Mouse (Mus musculus): Measurements from ENCODE around the gene Coasy. TPM values are rescaled to one million over a fixed set of nuclear protein-coding genes. Genes with fewer than 3 reads are reported as not detected.

The Coasy gene
- polyA plus RNA-seq, 1 experiment from 2014 or later: 28.0 TPM

DNA sequence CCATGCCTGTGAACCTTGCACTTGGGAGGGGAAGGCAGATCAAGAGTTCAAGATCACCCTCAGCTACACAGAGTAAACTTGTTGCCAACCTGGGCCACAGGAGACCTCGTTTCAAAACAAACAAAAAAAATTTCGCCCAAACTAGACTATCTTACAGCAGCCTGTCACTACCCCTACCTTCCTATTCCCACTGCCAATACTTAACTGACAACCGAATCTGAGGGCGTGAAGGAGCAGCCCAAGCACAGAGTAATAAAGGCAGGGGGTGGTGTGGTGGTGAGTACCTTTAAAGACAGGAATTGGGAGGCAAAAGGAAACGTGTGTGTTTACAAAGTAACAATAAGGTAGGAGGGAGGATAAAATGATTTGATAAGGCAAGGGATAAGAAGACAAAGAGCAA lies 28.3 kb downstream of the Coasy start:
- TF ChIP-seq CTCF (IDR thresholded peaks at IDR 0.05; ENCODE audit: low read depth): no peak
- 35% methylated on average over 5 of the region's 5 CpGs for WGBS
- Histone ChIP-seq H3K4me3 (ENCODE audit: low read depth, low read length) (no peak overlapping the region), H3K27ac (ENCODE audit: low read depth, low read length) (no peak overlapping the region), H3K36me3 (ENCODE audit: control insufficient read depth, insufficient read depth) (peaks cover 2% of the 10 kb centered on the region; the same call in 1 of the 2 replicates), H3K27me3 (replicated peaks; ENCODE audit: control insufficient read depth, insufficient read depth, low read length) (no peaks in the 10 kb centered on the region), H3K4me1 (replicated peaks; ENCODE audit: control insufficient read depth, insufficient read depth, low read length) (peaks cover 3% of the 10 kb centered on the region; the same call in 1 of the 2 replicates), H3K4me2 (replicated peaks; ENCODE audit: low read depth) (no peak overlapping the region), H3K9me3 (ENCODE audit: control insufficient read depth) (no peaks in the 10 kb centered on the region), H3K9ac (ENCODE audit: low read depth, low read length) (no peak overlapping the region)
- ATAC-seq: no peak

GRCm38 (mm10) chr11:101111178-101111577 lies 28.8 kb downstream of the Coasy start:
- Histone ChIP-seq H3K4me3 (ENCODE audit: low read depth, low read length) (no peak overlapping the region), H3K27me3 (replicated peaks; ENCODE audit: control insufficient read depth, insufficient read depth, low read length) (no peaks in the 10 kb centered on the region), H3K9me3 (ENCODE audit: control insufficient read depth) (no peaks in the 10 kb centered on the region), H3K36me3 (ENCODE audit: control insufficient read depth, insufficient read depth) (no peaks in the 10 kb centered on the region; the same call in 1 of the 2 replicates), H3K4me1 (replicated peaks; ENCODE audit: control insufficient read depth, insufficient read depth, low read length) (peaks cover 3% of the 10 kb centered on the region; the same call in 1 of the 2 replicates), H3K9ac (ENCODE audit: low read depth, low read length) (no peak overlapping the region), H3K4me2 (replicated peaks; ENCODE audit: low read depth) (no peak overlapping the region), H3K27ac (ENCODE audit: low read depth, low read length) (no peak overlapping the region)
- WGBS: 88% methylated on average over 4 of the region's 4 CpGs
- no peak for ATAC-seq
- TF ChIP-seq CTCF (IDR thresholded peaks at IDR 0.05; ENCODE audit: low read depth): no peak

DNA sequence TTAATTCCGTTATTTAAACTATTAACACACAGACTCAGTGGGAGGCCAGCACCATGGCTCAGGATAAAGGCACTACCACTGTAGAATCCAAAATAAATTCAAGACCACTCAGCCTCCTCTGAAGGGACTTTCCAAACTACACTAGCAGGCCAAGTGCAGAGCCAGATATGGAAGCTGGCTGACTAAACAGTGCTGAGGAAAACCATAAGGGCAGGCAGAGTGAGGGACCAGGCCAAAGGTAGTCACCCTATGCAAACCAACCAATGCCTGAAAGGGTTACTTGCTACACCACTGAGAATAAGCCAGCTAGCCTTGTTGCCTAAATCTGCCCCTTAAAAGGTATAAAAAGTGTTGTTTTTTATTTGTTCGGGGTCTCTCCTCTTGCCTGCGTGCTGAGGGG lies 29.8 kb downstream of the Coasy start:
- H3K4me3 ChIP-seq (ENCODE audit: low read depth, low read length): no peak overlapping the region
- no peak for TF ChIP-seq CTCF (IDR thresholded peaks at IDR 0.05; ENCODE audit: low read depth)
- H3K27me3 ChIP-seq (replicated peaks; ENCODE audit: control insufficient read depth, insufficient read depth, low read length): no peaks in the 10 kb centered on the region
- H3K9ac ChIP-seq (ENCODE audit: low read depth, low read length): no peak overlapping the region
- H3K27ac ChIP-seq (ENCODE audit: low read depth, low read length): no peak overlapping the region
- H3K4me1 ChIP-seq (replicated peaks; ENCODE audit: control insufficient read depth, insufficient read depth, low read length): peaks cover 3% of the 10 kb centered on the region; the same call in 1 of the 2 replicates
- no peaks in the 10 kb centered on the region for H3K9me3 ChIP-seq (ENCODE audit: control insufficient read depth)
- 88% methylated on average over 3 of the region's 3 CpGs for WGBS
- ATAC-seq: no peak
- no peaks in the 10 kb centered on the region; the same call in 1 of the 2 replicates for H3K36me3 ChIP-seq (ENCODE audit: control insufficient read depth, insufficient read depth)
- H3K4me2 ChIP-seq (replicated peaks; ENCODE audit: low read depth): no peak overlapping the region

DNA sequence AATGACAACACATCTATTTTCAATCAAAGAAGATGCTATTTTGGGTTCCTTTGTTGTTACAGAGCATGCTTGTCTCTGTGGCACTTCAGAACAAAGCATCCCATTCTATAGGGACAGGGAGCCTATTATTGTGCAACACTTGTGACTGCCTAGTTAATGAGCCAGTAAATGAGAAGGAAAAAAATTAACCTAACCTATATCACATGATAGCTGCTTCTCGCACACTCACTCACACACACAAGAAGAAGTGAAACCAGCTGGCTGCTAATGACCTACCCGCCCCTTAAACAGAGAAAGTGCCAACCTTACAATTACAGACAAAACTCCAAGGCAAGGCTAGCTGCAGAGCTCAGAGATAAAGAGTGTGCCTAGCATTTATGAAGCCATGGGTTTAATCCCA lies 33.2 kb downstream of the Coasy start:
- peak overlapping the region; percentile 40; the same call in 1 of the 2 replicates for H3K4me2 ChIP-seq (replicated peaks; ENCODE audit: low read depth)
- no peak for ATAC-seq
- H3K9ac ChIP-seq (ENCODE audit: low read depth, low read length): no peak overlapping the region
- no peaks in the 10 kb centered on the region for H3K9me3 ChIP-seq (ENCODE audit: control insufficient read depth)
- 39% methylated on average over 2 of the region's 2 CpGs for WGBS
- no peaks in the 10 kb centered on the region for H3K36me3 ChIP-seq (ENCODE audit: control insufficient read depth, insufficient read depth)
- no peak overlapping the region for H3K27ac ChIP-seq (ENCODE audit: low read depth, low read length)
- no peak for TF ChIP-seq CTCF (IDR thresholded peaks at IDR 0.05; ENCODE audit: low read depth)
- peaks cover 13% of the 10 kb centered on the region for H3K4me1 ChIP-seq (replicated peaks; ENCODE audit: control insufficient read depth, insufficient read depth, low read length)
- H3K27me3 ChIP-seq (replicated peaks; ENCODE audit: control insufficient read depth, insufficient read depth, low read length): no peaks in the 10 kb centered on the region
- H3K4me3 ChIP-seq (ENCODE audit: low read depth, low read length): no peak overlapping the region

- peak overlapping the region; percentile 87 for H3K4me3 ChIP-seq (ENCODE audit: low read depth, low read length)
- H3K27ac ChIP-seq (ENCODE audit: low read depth, low read length): no peak overlapping the region
- no peak for ATAC-seq
- peaks cover 13% of the 10 kb centered on the region for H3K4me1 ChIP-seq (replicated peaks; ENCODE audit: control insufficient read depth, insufficient read depth, low read length)
- peak overlapping the region; percentile 87; the same call in 1 of the 2 replicates for H3K9ac ChIP-seq (ENCODE audit: low read depth, low read length)
- H3K27me3 ChIP-seq (replicated peaks; ENCODE audit: control insufficient read depth, insufficient read depth, low read length): no peaks in the 10 kb centered on the region
- WGBS: 15% methylated on average over 4 of the region's 4 CpGs
- TF ChIP-seq CTCF (IDR thresholded peaks at IDR 0.05; ENCODE audit: low read depth): no peak
- peak overlapping the region; percentile 68 for H3K4me2 ChIP-seq (replicated peaks; ENCODE audit: low read depth)
- H3K36me3 ChIP-seq (ENCODE audit: control insufficient read depth, insufficient read depth): peaks cover 2% of the 10 kb centered on the region; the same call in 1 of the 2 replicates
- no peaks in the 10 kb centered on the region for H3K9me3 ChIP-seq (ENCODE audit: control insufficient read depth)
These were observed 35.7 kb downstream of the Coasy start for GRCm38 (mm10) chr11:101118105-101118504.

- peak; percentile 80 for ATAC-seq
- peak overlapping the region; percentile 87 for H3K4me3 ChIP-seq (ENCODE audit: low read depth, low read length)
- H3K4me2 ChIP-seq (replicated peaks; ENCODE audit: low read depth): peak overlapping the region; percentile 68
- peaks cover 13% of the 10 kb centered on the region for H3K4me1 ChIP-seq (replicated peaks; ENCODE audit: control insufficient read depth, insufficient read depth, low read length)
- no peaks in the 10 kb centered on the region for H3K9me3 ChIP-seq (ENCODE audit: control insufficient read depth)
- H3K27me3 ChIP-seq (replicated peaks; ENCODE audit: control insufficient read depth, insufficient read depth, low read length): no peaks in the 10 kb centered on the region
- WGBS: under 1% methylated on average over 38 of the region's 39 CpGs
- H3K27ac ChIP-seq (ENCODE audit: low read depth, low read length): peak overlapping the region; percentile 86
- H3K9ac ChIP-seq (ENCODE audit: low read depth, low read length): peak overlapping the region; percentile 87
- peak; percentile 59 for TF ChIP-seq CTCF (IDR thresholded peaks at IDR 0.05; ENCODE audit: low read depth)
- H3K36me3 ChIP-seq (ENCODE audit: control insufficient read depth, insufficient read depth): peaks cover 11% of the 10 kb centered on the region; the same call in 1 of the 2 replicates
These were observed 36.9 kb downstream of the Coasy start for GRCm38 (mm10) chr11:101119131-101119760.
